Mouse (Mus musculus) limb, embryonic 11.5 days (tissue): Measurements from ENCODE around the gene Tbc1d1. TPM values are rescaled to one million over a fixed set of nuclear protein-coding genes. Genes with fewer than 3 reads are reported as not detected.
"Not testable (repeated sequence)": the region's sequence is repeated elsewhere in the genome, so short reads cannot be mapped to it uniquely, and the experiment has no call there.

Experiments used
- ATAC-seq: fragments of 200-750 bp; cut with Nextera tagmentation; 2 replicates; pipeline ENCODE4 v1.8.0; 2017; ENCODE audit warnings: low read depth; ENCODE audit not compliant: insufficient number of reproducible peaks, low FRiP score, low TSS enrichment
- DNase-seq: peaks from one replicate; pipeline ENCODE4 v3.0.0-alpha.2; 2015; ENCODE audit warnings: low spot score
- H3K27ac ChIP-seq: fragments of 300-500 bp; sonication (generic); replicated peaks from 2 replicates; pipeline ENCODE4 v1.5.1; 2014; ENCODE audit warnings: low read depth, mild to moderate bottlenecking, low read length
- H3K27me3 ChIP-seq: fragments of 300-500 bp; sonication (generic); 2 replicates; pipeline ENCODE4 v1.6.1; 2014; ENCODE audit warnings: mild to moderate bottlenecking, low read length, mixed read lengths; ENCODE audit not compliant: control insufficient read depth, insufficient read depth
- H3K36me3 ChIP-seq: fragments of 300-500 bp; sonication (generic); 2 replicates; pipeline ENCODE4 v1.6.1; 2014; ENCODE audit warnings: mild to moderate bottlenecking, low read length, moderate library complexity, mixed read lengths; ENCODE audit not compliant: control insufficient read depth, insufficient read depth
- H3K4me1 ChIP-seq: fragments of 300-500 bp; sonication (generic); 2 replicates; pipeline ENCODE4 v1.6.1; 2014; ENCODE audit warnings: low read length, mixed read lengths; ENCODE audit not compliant: control insufficient read depth, insufficient read depth
- H3K4me2 ChIP-seq: fragments of 300-500 bp; sonication (generic); 2 replicates; pipeline ENCODE4 v1.6.1; 2014; ENCODE audit warnings: low read depth, mild to moderate bottlenecking, moderate library complexity; ENCODE audit not compliant: severe bottlenecking
- H3K4me3 ChIP-seq: fragments of 300-500 bp; sonication (generic); 2 replicates; pipeline ENCODE4 v1.5.1; 2014; ENCODE audit warnings: low read depth, low read length
- H3K9ac ChIP-seq: fragments of 300-500 bp; sonication (generic); 2 replicates; pipeline ENCODE4 v1.6.1; 2014; ENCODE audit warnings: mild to moderate bottlenecking, low read length
- H3K9me3 ChIP-seq: fragments of 300-500 bp; sonication (generic); 2 replicates; pipeline ENCODE4 v1.6.1; 2016; ENCODE audit warnings: low read length; ENCODE audit not compliant: control insufficient read depth
- WGBS: fragments of 180-500 bp; shearing (Covaris S2); extraction: QIAGEN DNeasy Blood & Tissue Kit; methylation state at CpG from one replicate; pipeline ENCODE4 v1.1.7; 2014; 5-methylcytosine and 5-hydroxymethylcytosine counted together
- polyA plus RNA-seq: library from polyadenylated mRNA; unstranded; fragments of >200 nt; fragmentation: Nextera tagmentation; extraction: Ambion mirVana; gene quantifications from 2 replicates; pipeline ENCODE4 v1.2.1, GENCODE M21; 2014

Tbc1d1 gene
- polyA plus RNA-seq, 1 experiment from 2014 or later, result 31.9 TPM

DNA sequence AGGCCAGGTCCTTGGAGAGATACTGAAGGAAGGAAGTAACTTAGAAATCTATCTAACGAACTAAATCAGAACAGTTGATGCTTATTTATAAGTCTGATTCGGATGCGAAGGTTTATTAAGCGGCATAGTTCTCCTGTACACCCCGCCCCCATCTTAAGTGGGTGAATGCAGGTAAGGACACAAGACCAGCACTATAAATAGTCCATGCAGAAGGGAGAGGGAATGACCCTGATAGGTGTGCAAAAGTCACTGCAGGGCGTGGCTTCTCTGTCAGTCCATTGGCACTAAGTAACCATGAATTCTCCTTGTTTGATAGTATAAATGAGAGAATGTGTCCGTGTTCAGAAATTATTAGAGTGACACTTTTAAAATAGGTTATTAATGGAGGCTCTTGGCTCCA is 189.7 kb downstream of the Tbc1d1 start:
- Histone ChIP-seq H3K27me3 (no peaks in the 10 kb centered on the region), H3K36me3 (no peaks in the 10 kb centered on the region; the same call in none of the 2 replicates), H3K4me2 (no peak overlapping the region), H3K9me3 (no peaks in the 10 kb centered on the region), H3K4me3 (no peak overlapping the region), H3K4me1 (peaks cover 3% of the 10 kb centered on the region; the same call in 1 of the 2 replicates), H3K9ac (no peak overlapping the region), H3K27ac (no peak overlapping the region)
- no peak for ATAC-seq
- 88% methylated on average over 7 of the region's 7 CpGs for WGBS
- no peak for DNase-seq

DNA sequence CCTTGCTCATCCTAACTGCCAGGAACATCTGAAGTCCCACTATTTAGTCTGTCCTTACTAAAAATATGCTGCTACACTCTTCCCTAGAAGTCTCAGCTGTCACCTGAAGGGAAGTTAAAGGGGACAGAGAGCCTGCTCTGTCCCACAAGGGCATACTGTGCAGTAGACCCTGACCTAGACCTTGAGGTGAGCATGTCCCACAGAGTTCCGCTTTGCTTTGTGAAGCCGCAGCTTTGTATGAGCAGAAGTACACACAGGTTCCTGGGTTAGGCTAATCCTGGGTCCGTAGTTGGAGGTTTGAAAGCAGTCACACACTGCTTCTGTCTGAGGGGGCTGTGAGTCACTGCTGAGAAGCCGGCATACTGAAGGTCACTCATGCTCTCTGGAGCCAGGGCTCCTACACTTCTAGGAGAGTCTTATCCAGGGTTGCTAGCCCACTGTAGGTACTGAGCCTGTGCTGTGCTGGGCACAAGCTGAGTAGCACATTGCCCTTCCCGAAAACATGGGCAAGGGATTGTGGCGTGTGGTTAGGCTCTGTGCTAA is 190.3 kb downstream of the Tbc1d1 start:
- 91% methylated on average over 6 of the region's 6 CpGs for WGBS
- Histone ChIP-seq H3K36me3 (no peaks in the 10 kb centered on the region; the same call in none of the 2 replicates), H3K4me3 (no peak overlapping the region), H3K9me3 (no peaks in the 10 kb centered on the region), H3K27me3 (no peaks in the 10 kb centered on the region), H3K9ac (no peak overlapping the region), H3K4me2 (no peak overlapping the region), H3K4me1 (peaks cover 3% of the 10 kb centered on the region; the same call in 1 of the 2 replicates), H3K27ac (no peak overlapping the region)
- ATAC-seq (no peak), DNase-seq (no peak)

DNA sequence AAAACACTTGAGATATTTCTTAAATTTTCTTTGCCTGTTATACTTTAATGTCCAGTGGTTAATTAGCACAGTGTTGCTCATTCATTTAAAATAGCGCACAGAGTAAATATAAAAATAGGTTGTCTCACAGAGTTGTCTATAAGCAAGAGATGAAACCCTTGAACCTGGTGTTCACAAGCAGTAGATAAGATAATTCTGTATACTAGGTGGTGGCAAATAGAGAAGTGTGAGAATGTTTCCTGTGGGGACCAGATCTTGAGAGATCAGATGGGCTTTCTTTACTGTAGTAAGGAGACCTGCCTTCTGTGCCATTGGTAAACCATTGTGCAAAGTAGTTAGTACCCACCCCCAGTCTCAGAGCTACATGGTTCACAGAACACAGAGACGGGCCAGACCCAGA is 192.1 kb downstream of the Tbc1d1 start:
- peaks cover 3% of the 10 kb centered on the region; the same call in 1 of the 2 replicates for H3K4me1 ChIP-seq
- no peaks in the 10 kb centered on the region for H3K9me3 ChIP-seq
- no peaks in the 10 kb centered on the region for H3K27me3 ChIP-seq
- no peak overlapping the region for H3K9ac ChIP-seq
- no peak overlapping the region for H3K4me3 ChIP-seq
- ATAC-seq (no peak), DNase-seq (no peak)
- no peak overlapping the region for H3K27ac ChIP-seq
- no peaks in the 10 kb centered on the region; the same call in none of the 2 replicates for H3K36me3 ChIP-seq
- no peak overlapping the region for H3K4me2 ChIP-seq
- 92% methylated on average over 2 of the region's 2 CpGs for WGBS

DNA sequence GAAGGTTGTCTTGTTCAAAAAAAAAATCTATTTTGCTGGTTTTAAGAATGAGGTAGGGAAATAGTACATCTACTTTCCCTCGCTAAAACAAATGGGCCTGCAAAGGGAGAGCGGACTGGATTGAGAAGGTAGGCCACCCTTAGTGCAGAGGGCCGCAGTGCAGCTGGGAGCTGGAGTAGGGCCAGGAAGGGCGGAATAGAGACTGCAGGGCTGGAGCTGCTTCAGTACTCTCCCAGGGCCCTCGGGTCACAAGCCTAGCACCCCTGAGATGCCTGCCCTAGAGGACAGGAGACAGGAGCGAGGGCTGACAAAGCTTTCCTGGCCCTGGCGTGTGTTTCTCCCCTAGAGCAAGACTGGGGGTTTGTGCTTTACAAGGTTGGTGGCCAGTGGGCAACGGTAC is 192.7 kb downstream of the Tbc1d1 start:
- Histone ChIP-seq H3K36me3 (no peaks in the 10 kb centered on the region; the same call in none of the 2 replicates), H3K9me3 (no peaks in the 10 kb centered on the region), H3K4me1 (peaks cover 3% of the 10 kb centered on the region; the same call in 1 of the 2 replicates)

DNA sequence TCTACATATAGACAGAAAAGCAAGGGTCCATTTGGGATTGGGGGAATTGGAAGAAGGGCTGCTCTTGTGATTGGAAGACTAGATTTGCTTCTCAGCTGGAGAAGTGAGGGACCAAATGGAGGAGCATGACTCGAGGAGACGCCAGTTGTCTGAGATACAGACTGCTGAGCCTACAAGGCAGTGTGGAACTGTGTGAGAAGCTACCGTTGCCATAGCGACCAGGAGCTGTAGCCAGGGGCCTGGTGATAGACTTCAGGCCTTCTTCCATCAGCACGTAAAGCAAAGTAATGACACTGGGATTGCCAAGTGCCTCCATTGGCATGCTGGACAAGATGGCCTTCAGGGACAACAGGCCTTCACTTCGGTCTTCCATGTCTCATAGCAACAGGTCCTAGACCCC is 195.9 kb downstream of the Tbc1d1 start:
- no peaks in the 10 kb centered on the region for H3K4me1 ChIP-seq
- no peaks in the 10 kb centered on the region for H3K9me3 ChIP-seq
- no peak for DNase-seq
- no peak overlapping the region for H3K4me3 ChIP-seq
- no peaks in the 10 kb centered on the region; the same call in none of the 2 replicates for H3K36me3 ChIP-seq
- no peak overlapping the region for H3K9ac ChIP-seq
- H3K27ac ChIP-seq, result no peak overlapping the region
- H3K27me3 ChIP-seq, result no peaks in the 10 kb centered on the region
- WGBS, result 77% methylated on average over 6 of the region's 6 CpGs
- no peak for ATAC-seq
- H3K4me2 ChIP-seq, result no peak overlapping the region

More for the DNA sequence above, 192.7 kb downstream of the Tbc1d1 start:
- ATAC-seq (no peak), DNase-seq (no peak)
- Histone ChIP-seq H3K27me3 (no peaks in the 10 kb centered on the region), H3K4me2 (no peak overlapping the region), H3K4me3 (no peak overlapping the region), H3K27ac (no peak overlapping the region), H3K9ac (no peak overlapping the region)
- WGBS, result 91% methylated on average over 8 of the region's 8 CpGs

DNA sequence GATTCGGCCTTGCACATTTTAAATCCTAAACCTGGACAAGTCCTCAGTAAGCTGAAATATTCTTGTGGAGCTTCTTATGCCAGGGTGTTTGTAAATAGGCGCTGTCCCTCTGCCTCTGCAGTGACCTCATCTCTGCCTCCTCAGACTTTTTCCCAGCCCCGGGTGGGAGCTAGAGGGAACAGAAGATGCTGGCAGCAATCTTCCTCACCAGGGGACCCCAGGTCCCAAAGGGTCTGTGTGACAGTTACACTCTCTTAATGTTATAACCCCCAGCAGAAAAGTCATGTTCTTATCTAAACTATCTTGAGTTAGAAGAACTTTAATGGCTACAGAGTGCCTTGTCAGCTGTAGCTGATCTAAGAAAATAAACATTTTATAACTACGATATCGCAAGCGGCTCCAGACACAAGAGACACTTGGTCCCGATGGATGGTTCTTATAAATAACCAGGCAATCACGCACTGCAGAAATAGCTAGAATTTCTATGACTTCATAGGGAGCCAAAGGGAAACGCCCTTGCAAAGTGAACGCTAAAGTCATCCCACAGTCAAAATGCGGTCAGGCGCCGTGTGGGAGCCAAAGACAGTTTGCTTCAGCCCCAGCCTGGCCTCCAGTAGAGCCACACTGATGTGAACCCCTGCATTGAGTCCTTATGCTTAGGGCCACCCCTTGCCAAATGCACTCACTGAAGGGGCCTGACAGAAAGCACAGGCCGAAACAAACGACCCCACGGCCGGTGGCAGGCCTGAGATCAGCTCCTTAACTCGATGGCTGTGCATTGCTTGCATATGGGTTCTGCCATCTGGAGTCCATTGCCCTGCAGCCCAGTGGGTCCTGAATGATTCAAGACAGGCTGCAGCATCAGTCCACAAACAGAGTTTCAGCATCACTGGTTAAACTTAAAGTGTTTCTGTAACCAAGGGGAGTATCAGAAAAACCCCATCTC is 202.8 kb downstream of the Tbc1d1 start:
- Histone ChIP-seq H3K27me3 (no peaks in the 10 kb centered on the region), H3K9me3 (no peaks in the 10 kb centered on the region), H3K4me3 (no peak overlapping the region), H3K4me2 (no peak overlapping the region), H3K36me3 (no peaks in the 10 kb centered on the region), H3K27ac (no peak overlapping the region), H3K4me1 (peaks cover 5% of the 10 kb centered on the region; the same call in 1 of the 2 replicates), H3K9ac (0 out of 2 replicates have a peak overlapping the region, but pooled peaks have one; percentile 12)
- WGBS, result 71% methylated on average over 18 of the region's 18 CpGs
- ATAC-seq (no peak), DNase-seq (peak; percentile 46)

DNA sequence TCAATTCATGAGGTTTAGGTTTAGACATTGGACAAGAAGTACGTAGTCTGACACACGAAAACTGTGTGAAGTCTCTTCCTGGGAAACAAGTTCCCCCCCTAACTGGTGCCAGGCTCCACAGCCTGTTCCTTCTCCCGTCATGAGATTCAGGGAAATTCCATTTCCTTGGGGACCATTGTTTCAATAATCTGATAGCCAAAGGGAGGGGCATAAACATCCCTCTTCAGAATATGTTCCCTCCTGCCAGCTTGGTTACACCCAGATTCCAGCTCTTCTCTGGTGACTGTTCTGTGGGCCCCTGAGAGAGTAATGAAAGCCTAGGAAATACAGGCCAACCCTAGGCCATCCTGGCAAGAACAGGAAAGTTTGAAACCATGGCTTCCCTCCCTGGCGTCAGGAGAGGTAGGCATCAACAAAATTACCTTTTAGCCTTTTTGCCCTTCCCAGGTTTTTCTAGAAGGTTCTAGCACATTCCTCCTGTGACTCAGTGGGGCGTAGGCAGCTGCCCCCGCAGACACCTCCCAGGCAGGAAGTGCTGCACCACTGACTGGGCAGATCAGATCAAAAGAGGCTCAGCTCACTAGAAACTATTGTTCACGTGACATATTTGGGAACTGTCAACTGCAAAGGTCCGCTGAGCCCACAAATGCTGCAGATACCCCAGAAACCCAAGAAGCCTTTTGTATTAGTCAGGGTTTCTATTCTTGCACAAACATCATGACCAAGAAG is 204.2 kb downstream of the Tbc1d1 start:
- Histone ChIP-seq H3K4me2 (no peak overlapping the region), H3K27ac (no peak overlapping the region), H3K9me3 (no peaks in the 10 kb centered on the region), H3K9ac (no peak overlapping the region), H3K36me3 (no peaks in the 10 kb centered on the region), H3K27me3 (no peaks in the 10 kb centered on the region), H3K4me3 (no peak overlapping the region), H3K4me1 (peaks cover 14% of the 10 kb centered on the region; the same call in 1 of the 2 replicates)
- DNase-seq (no peak), ATAC-seq (no peak)
- WGBS, result 81% methylated on average over 8 of the region's 8 CpGs

DNA sequence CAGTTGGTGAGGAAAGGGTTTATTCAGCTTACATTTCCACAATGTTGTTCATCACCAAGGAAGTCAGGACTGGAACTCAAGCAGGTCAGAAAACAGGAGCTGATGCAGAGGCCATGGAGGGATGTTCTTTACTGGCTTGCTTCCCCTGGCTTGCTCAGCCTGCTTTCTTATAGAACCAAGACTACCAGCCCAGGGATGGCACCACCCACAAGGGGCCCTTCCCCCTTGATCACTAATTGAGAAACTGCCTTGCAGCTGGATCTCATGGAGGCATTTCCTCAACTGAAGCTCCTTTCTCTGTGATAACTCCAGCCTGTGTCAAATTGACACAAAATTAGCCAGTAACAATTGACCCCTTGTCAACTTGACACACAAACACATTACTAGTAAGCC is 204.8 kb downstream of the Tbc1d1 start:
- not testable (repeated sequence) for H3K27me3 ChIP-seq, H3K4me3 ChIP-seq, DNase-seq, H3K27ac ChIP-seq, H3K36me3 ChIP-seq, H3K9ac ChIP-seq, H3K9me3 ChIP-seq, ATAC-seq, H3K4me2 ChIP-seq
- H3K4me1 ChIP-seq, result peaks cover 15% of the 10 kb centered on the region; the same call in 1 of the 2 replicates
